Mouse (Mus musculus): ENCODE measurements around the gene Ano2. TPM values are rescaled to one million over a fixed set of nuclear protein-coding genes. Genes with fewer than 3 reads are reported as not detected.

Ano2 gene
- polyA plus RNA-seq, 1 experiment from 2014 or later, result 0.83 TPM

GRCm38 (mm10) chr6:125931926-125932325 lies 241.7 kb downstream of the Ano2 start:
- no peaks in the 10 kb centered on the region for H3K4me1 ChIP-seq
- no peaks in the 10 kb centered on the region for H3K36me3 ChIP-seq
- H3K27me3 ChIP-seq (replicated peaks), result no peaks in the 10 kb centered on the region
- no peaks in the 10 kb centered on the region for H3K9me3 ChIP-seq (replicated peaks)
- WGBS, result 88% methylated on average over 7 of the region's 7 CpGs
- no peak for ATAC-seq (ENCODE audit: low FRiP score)
- no peak overlapping the region for H3K27ac ChIP-seq (replicated peaks)
- H3K4me2 ChIP-seq, result no peak overlapping the region
- H3K9ac ChIP-seq (replicated peaks), result no peak overlapping the region
- no peak overlapping the region for H3K4me3 ChIP-seq (replicated peaks)

GRCm38 (mm10) chr6:125954965-125955364 lies 264.7 kb downstream of the Ano2 start:
- no peak overlapping the region for H3K4me3 ChIP-seq (replicated peaks)
- H3K36me3 ChIP-seq, result no peaks in the 10 kb centered on the region
- no peaks in the 10 kb centered on the region for H3K9me3 ChIP-seq (replicated peaks)
- H3K27ac ChIP-seq (replicated peaks), result no peak overlapping the region
- no peaks in the 10 kb centered on the region for H3K4me1 ChIP-seq
- no peak overlapping the region for H3K4me2 ChIP-seq
- whole genome bisulfite sequencing, result 17% methylated on average over 3 of the region's 3 CpGs
- ATAC-seq (ENCODE audit: low FRiP score), result no peak; the same call in 1 of the 2 replicates
- H3K27me3 ChIP-seq (replicated peaks), result no peaks in the 10 kb centered on the region
- no peak overlapping the region for H3K9ac ChIP-seq (replicated peaks)

- ATAC-seq (ENCODE audit: low FRiP score), result no peak
- Histone ChIP-seq H3K4me3 (replicated peaks) (no peak overlapping the region), H3K4me1 (no peaks in the 10 kb centered on the region), H3K36me3 (no peaks in the 10 kb centered on the region), H3K27ac (replicated peaks) (no peak overlapping the region), H3K9ac (replicated peaks) (no peak overlapping the region), H3K27me3 (replicated peaks) (no peaks in the 10 kb centered on the region), H3K9me3 (replicated peaks) (no peaks in the 10 kb centered on the region), H3K4me2 (no peak overlapping the region)
Observed at GRCm38 (mm10) chr6:125973551-125973950, 283.3 kb downstream of the Ano2 start.

GRCm38 (mm10) chr6:125975788-125976465 lies 285.7 kb downstream of the Ano2 start:
- Histone ChIP-seq H3K27me3 (replicated peaks) (no peaks in the 10 kb centered on the region), H3K4me1 (no peaks in the 10 kb centered on the region), H3K4me3 (replicated peaks) (no peak overlapping the region), H3K27ac (replicated peaks) (no peak overlapping the region), H3K4me2 (no peak overlapping the region), H3K36me3 (no peaks in the 10 kb centered on the region), H3K9me3 (replicated peaks) (no peaks in the 10 kb centered on the region), H3K9ac (replicated peaks) (no peak overlapping the region)
- 56% methylated on average over 15 of the region's 15 CpGs for WGBS
- ATAC-seq (ENCODE audit: low FRiP score), result peak; percentile 70

- Histone ChIP-seq H3K4me1 (no peaks in the 10 kb centered on the region), H3K4me3 (replicated peaks) (no peak overlapping the region), H3K4me2 (no peak overlapping the region), H3K36me3 (no peaks in the 10 kb centered on the region), H3K9me3 (replicated peaks) (no peaks in the 10 kb centered on the region), H3K27me3 (replicated peaks) (no peaks in the 10 kb centered on the region), H3K9ac (replicated peaks) (no peak overlapping the region), H3K27ac (replicated peaks) (no peak overlapping the region)
- WGBS, result 95% methylated on average over 5 of the region's 5 CpGs
- no peak for ATAC-seq (ENCODE audit: low FRiP score)
Observed at GRCm38 (mm10) chr6:125979601-125980000, 289.4 kb downstream of the Ano2 start.

- WGBS, result 87% methylated on average over 4 of the region's 4 CpGs
- no peaks in the 10 kb centered on the region for H3K36me3 ChIP-seq
- no peak overlapping the region for H3K9ac ChIP-seq (replicated peaks)
Observed at GRCm38 (mm10) chr6:125984050-125984449, 293.8 kb downstream of the Ano2 start.

GRCm38 (mm10) chr6:125992731-125993130 lies 302.5 kb downstream of the Ano2 start:
- no peaks in the 10 kb centered on the region for H3K36me3 ChIP-seq
- no peak overlapping the region for H3K4me3 ChIP-seq (replicated peaks)
- no peak for ATAC-seq (ENCODE audit: low FRiP score)
- H3K9ac ChIP-seq (replicated peaks), result no peak overlapping the region
- no peaks in the 10 kb centered on the region for H3K4me1 ChIP-seq
- no peaks in the 10 kb centered on the region for H3K27me3 ChIP-seq (replicated peaks)
- no peak overlapping the region for H3K27ac ChIP-seq (replicated peaks)
- WGBS, result 57% methylated on average over 6 of the region's 6 CpGs
- no peak overlapping the region for H3K4me2 ChIP-seq
- H3K9me3 ChIP-seq (replicated peaks), result no peaks in the 10 kb centered on the region

More at GRCm38 (mm10) chr6:125984050-125984449, 293.8 kb downstream of the Ano2 start:
- no peaks in the 10 kb centered on the region for H3K9me3 ChIP-seq (replicated peaks)
- H3K27ac ChIP-seq (replicated peaks), result no peak overlapping the region
- ATAC-seq (ENCODE audit: low FRiP score), result no peak
- no peaks in the 10 kb centered on the region for H3K27me3 ChIP-seq (replicated peaks)
- no peak overlapping the region for H3K4me3 ChIP-seq (replicated peaks)
- H3K4me2 ChIP-seq, result no peak overlapping the region
- no peaks in the 10 kb centered on the region for H3K4me1 ChIP-seq

GRCm38 (mm10) chr6:126001797-126002196 lies 311.6 kb downstream of the Ano2 start:
- no peak for ATAC-seq (ENCODE audit: low FRiP score)
- Histone ChIP-seq H3K9me3 (replicated peaks) (no peaks in the 10 kb centered on the region), H3K27ac (replicated peaks) (no peak overlapping the region), H3K4me3 (replicated peaks) (no peak overlapping the region), H3K36me3 (no peaks in the 10 kb centered on the region), H3K4me2 (no peak overlapping the region), H3K4me1 (no peaks in the 10 kb centered on the region), H3K27me3 (replicated peaks) (no peaks in the 10 kb centered on the region), H3K9ac (replicated peaks) (no peak overlapping the region)
- WGBS, result 24% methylated on average over 2 of the region's 2 CpGs

GRCm38 (mm10) chr6:126003002-126003742 lies 313.0 kb downstream of the Ano2 start:
- Histone ChIP-seq H3K4me1 (no peaks in the 10 kb centered on the region), H3K4me3 (replicated peaks) (no peak overlapping the region), H3K9me3 (replicated peaks) (no peaks in the 10 kb centered on the region), H3K27me3 (replicated peaks) (no peaks in the 10 kb centered on the region), H3K4me2 (no peak overlapping the region), H3K27ac (replicated peaks) (no peak overlapping the region), H3K36me3 (no peaks in the 10 kb centered on the region), H3K9ac (replicated peaks) (no peak overlapping the region)
- no peak for ATAC-seq (ENCODE audit: low FRiP score)
- 24% methylated on average over 4 of the region's 4 CpGs for WGBS

- no peaks in the 10 kb centered on the region for H3K9me3 ChIP-seq (replicated peaks)
- H3K4me3 ChIP-seq (replicated peaks), result no peak overlapping the region
- ATAC-seq (ENCODE audit: low FRiP score), result no peak
- H3K27ac ChIP-seq (replicated peaks), result no peak overlapping the region
- WGBS, result 92% methylated on average over 6 of the region's 6 CpGs
- H3K27me3 ChIP-seq (replicated peaks), result no peaks in the 10 kb centered on the region
- H3K4me1 ChIP-seq, result no peaks in the 10 kb centered on the region
- H3K36me3 ChIP-seq, result no peaks in the 10 kb centered on the region
- no peak overlapping the region for H3K4me2 ChIP-seq
- no peak overlapping the region for H3K9ac ChIP-seq (replicated peaks)
Observed at GRCm38 (mm10) chr6:126006647-126007046, 316.4 kb downstream of the Ano2 start.

- Histone ChIP-seq H3K4me2 (no peak overlapping the region), H3K27me3 (replicated peaks) (no peaks in the 10 kb centered on the region), H3K9ac (replicated peaks) (no peak overlapping the region), H3K4me3 (replicated peaks) (no peak overlapping the region), H3K36me3 (no peaks in the 10 kb centered on the region), H3K27ac (replicated peaks) (no peak overlapping the region), H3K4me1 (no peaks in the 10 kb centered on the region), H3K9me3 (replicated peaks) (no peaks in the 10 kb centered on the region)
- 56% methylated on average over 3 of the region's 3 CpGs for WGBS
- ATAC-seq (ENCODE audit: low FRiP score), result no peak
Observed at GRCm38 (mm10) chr6:126009083-126009482, 318.9 kb downstream of the Ano2 start.

GRCm38 (mm10) chr6:126016991-126017390 lies 326.8 kb downstream of the Ano2 start:
- WGBS, result 89% methylated on average over 2 of the region's 2 CpGs
- no peaks in the 10 kb centered on the region for H3K27me3 ChIP-seq (replicated peaks)
- H3K9me3 ChIP-seq (replicated peaks), result no peaks in the 10 kb centered on the region
- no peaks in the 10 kb centered on the region for H3K36me3 ChIP-seq
- no peak overlapping the region for H3K27ac ChIP-seq (replicated peaks)
- no peak overlapping the region for H3K4me3 ChIP-seq (replicated peaks)
- no peaks in the 10 kb centered on the region for H3K4me1 ChIP-seq
- no peak overlapping the region for H3K4me2 ChIP-seq
- ATAC-seq (ENCODE audit: low FRiP score), result no peak
- H3K9ac ChIP-seq (replicated peaks), result no peak overlapping the region

Measured in neural tube, embryonic 15.5 days (tissue).